Mouse (Mus musculus) forebrain, embryonic 14.5 days (tissue): ENCODE measurements around the gene Zdhhc14. TPM values are rescaled to one million over a fixed set of nuclear protein-coding genes. Genes with fewer than 3 reads are reported as not detected.
A peak's percentile ranks its signal among the peaks of the same experiment; 100 is the strongest.

ENCODE experiments used
- ATAC-seq: fragments of 200-750 bp; cut with Nextera tagmentation; 2 replicates; pipeline ENCODE4 v1.8.0; 2017; ENCODE audit warnings: mild to moderate bottlenecking, moderate library complexity
- DNase-seq: peaks from one replicate; pipeline ENCODE4 v3.0.0-alpha.2; 2015; ENCODE audit warnings: low spot score
- H3K27ac ChIP-seq: fragments of 300-500 bp; sonication (generic); 2 replicates; pipeline ENCODE4 v1.5.1; 2014; ENCODE audit warnings: low read depth, mild to moderate bottlenecking, control low read depth, low read length, moderate library complexity
- H3K27me3 ChIP-seq: fragments of 300-500 bp; sonication (generic); replicated peaks from 2 replicates; pipeline ENCODE4 v1.6.1; 2014; ENCODE audit warnings: low read length, control low read depth, mixed read lengths; ENCODE audit not compliant: control insufficient read depth, insufficient read depth
- H3K36me3 ChIP-seq: fragments of 300-500 bp; sonication (generic); 2 replicates; pipeline ENCODE4 v1.6.1; 2014; ENCODE audit warnings: low read length, control low read depth; ENCODE audit not compliant: control insufficient read depth, insufficient read depth
- H3K4me1 ChIP-seq: fragments of 300-500 bp; sonication (generic); 2 replicates; pipeline ENCODE4 v1.6.1; 2014; ENCODE audit warnings: antibody characterized with exemption, low read length, control low read depth; ENCODE audit not compliant: control insufficient read depth, insufficient read depth
- H3K4me2 ChIP-seq: fragments of 300-500 bp; sonication (generic); 2 replicates; pipeline ENCODE4 v1.6.1; 2014; ENCODE audit warnings: mild to moderate bottlenecking, control low read depth, low read length
- H3K4me3 ChIP-seq: fragments of 300-500 bp; sonication (generic); 2 replicates; pipeline ENCODE4 v1.5.1; 2014; ENCODE audit warnings: low read depth, low read length, control low read depth
- H3K9ac ChIP-seq: fragments of 300-500 bp; sonication (generic); 2 replicates; pipeline ENCODE4 v1.6.1; 2014; ENCODE audit warnings: mild to moderate bottlenecking, low read length, control low read depth, moderate library complexity
- H3K9me3 ChIP-seq: fragments of 300-500 bp; sonication (generic); replicated peaks from 2 replicates; pipeline ENCODE4 v1.6.1; 2016; ENCODE audit warnings: low read length, control low read depth, mixed read lengths; ENCODE audit not compliant: control insufficient read depth
- WGBS: fragments of 180-500 bp; shearing (Covaris S2); extraction: QIAGEN DNeasy Blood & Tissue Kit; methylation state at CpG from one replicate; pipeline ENCODE4 v1.1.7; 2014; 5-methylcytosine and 5-hydroxymethylcytosine counted together
- polyA plus RNA-seq: library from polyadenylated mRNA; unstranded; fragments of >200 nt; fragmentation: Nextera tagmentation; extraction: Ambion mirVana; gene quantifications from 2 replicates; pipeline ENCODE4 v1.2.1, GENCODE M21; 2014

Gene Zdhhc14
- polyA plus RNA-seq, 1 experiment from 2014 or later: 4.7 TPM

DNA sequence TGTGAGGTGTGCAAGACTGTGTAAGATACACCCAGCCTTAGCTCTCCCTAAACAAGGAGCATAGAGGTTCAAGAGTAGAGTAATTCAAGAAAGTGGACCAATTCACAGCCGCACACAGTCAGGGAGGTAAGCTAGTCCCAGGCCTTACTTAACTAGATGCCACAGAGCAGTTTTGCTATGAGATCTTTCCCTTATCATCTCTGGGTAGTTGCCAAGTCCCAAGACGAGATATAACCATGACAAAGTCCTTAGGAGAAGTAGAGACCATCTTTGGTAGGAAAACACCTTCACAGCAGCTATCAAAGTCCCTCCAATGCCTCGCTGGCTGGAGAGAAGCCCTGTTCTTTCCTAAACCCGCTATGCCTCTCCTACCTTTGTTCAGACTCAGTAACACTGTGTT lies 301.2 kb downstream of the Zdhhc14 start:
- Histone ChIP-seq H3K27ac (no peak overlapping the region), H3K4me2 (no peak overlapping the region), H3K4me1 (0 out of 2 replicates have a peak, but pooled peaks cover 5% of the 10 kb centered on the region), H3K9ac (no peak overlapping the region), H3K4me3 (no peak overlapping the region), H3K27me3 (no peaks in the 10 kb centered on the region), H3K36me3 (no peaks in the 10 kb centered on the region), H3K9me3 (no peaks in the 10 kb centered on the region)
- WGBS: 74% methylated on average over 4 of the region's 4 CpGs
- DNase-seq: no peak
- ATAC-seq: no peak

DNA sequence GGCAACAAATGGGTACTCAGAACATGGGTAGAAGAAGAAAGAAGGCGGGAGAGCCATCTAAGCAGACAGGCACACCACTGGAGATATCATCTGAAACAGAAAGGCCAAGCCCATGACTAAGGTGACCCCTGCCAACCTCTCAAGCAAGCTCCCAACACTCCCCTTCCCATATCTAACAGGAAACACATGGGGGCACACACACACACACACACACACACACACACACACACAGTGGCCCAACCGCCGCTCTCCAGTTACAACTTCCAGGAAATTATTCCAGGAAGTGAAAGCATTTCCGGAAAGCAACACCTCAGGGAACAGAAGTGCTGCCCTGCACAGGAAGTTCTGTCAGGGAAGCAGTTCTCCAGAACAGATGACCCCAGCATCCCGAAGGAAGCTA lies 301.9 kb downstream of the Zdhhc14 start:
- Histone ChIP-seq H3K9ac (no peak overlapping the region), H3K4me3 (no peak overlapping the region), H3K27ac (no peak overlapping the region), H3K9me3 (no peaks in the 10 kb centered on the region), H3K27me3 (no peaks in the 10 kb centered on the region), H3K4me2 (no peak overlapping the region), H3K4me1 (0 out of 2 replicates have a peak, but pooled peaks cover 5% of the 10 kb centered on the region), H3K36me3 (no peaks in the 10 kb centered on the region)
- 89% methylated on average over 5 of the region's 5 CpGs for WGBS
- no peak for DNase-seq
- ATAC-seq: no peak

DNA sequence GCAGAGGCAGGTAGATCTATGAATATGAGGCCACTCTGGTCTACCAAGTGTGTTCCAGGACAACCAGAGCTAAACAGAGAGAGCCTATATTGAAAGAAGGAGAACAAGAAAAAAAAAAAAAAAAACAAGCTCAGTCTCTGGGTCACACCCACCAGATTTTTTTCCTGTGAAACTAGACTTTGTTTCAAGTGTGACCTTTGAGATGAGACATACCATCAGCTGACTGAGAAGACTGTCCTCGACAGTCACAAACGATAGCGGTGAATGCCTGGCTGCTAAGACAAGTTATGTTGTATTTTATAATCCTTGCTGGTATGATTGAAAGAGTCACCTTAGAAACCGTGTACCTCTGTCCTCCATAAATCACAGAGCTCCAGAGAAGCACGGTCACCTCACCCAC lies 303.0 kb downstream of the Zdhhc14 start:
- 74% methylated on average over 5 of the region's 5 CpGs for WGBS
- DNase-seq: no peak
- ATAC-seq: no peak
- H3K27ac ChIP-seq: no peak overlapping the region
- 0 out of 2 replicates have a peak, but pooled peaks cover 5% of the 10 kb centered on the region for H3K4me1 ChIP-seq
- no peak overlapping the region for H3K4me3 ChIP-seq
- H3K4me2 ChIP-seq: no peak overlapping the region
- H3K9me3 ChIP-seq: no peaks in the 10 kb centered on the region
- H3K9ac ChIP-seq: no peak overlapping the region
- no peaks in the 10 kb centered on the region for H3K36me3 ChIP-seq
- H3K27me3 ChIP-seq: no peaks in the 10 kb centered on the region

DNA sequence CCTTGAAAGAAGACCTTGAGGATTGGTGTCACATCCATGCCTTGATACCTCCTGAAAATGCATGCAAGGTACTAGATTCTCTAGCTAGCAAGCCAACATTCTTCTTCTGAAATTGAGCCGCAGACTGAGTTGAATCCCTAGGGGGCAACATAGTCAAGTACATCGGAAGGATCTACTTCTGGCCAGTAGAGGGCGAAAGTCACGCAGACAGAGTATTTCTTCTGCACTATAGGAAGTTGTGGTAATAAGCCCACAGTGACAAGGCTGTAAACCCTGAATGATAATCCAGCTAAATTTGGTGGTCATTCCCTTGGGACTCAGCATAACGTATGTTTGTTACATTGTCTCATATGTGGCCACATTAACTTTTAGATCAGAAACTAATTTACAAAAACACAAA lies 303.5 kb downstream of the Zdhhc14 start:
- Histone ChIP-seq H3K4me3 (no peak overlapping the region), H3K4me1 (0 out of 2 replicates have a peak, but pooled peaks cover 5% of the 10 kb centered on the region), H3K9me3 (no peaks in the 10 kb centered on the region), H3K27ac (no peak overlapping the region), H3K27me3 (no peaks in the 10 kb centered on the region), H3K4me2 (no peak overlapping the region), H3K36me3 (no peaks in the 10 kb centered on the region), H3K9ac (no peak overlapping the region)
- peak; percentile 94 for DNase-seq
- peak; percentile 73 for ATAC-seq
- 2% methylated on average over 5 of the region's 5 CpGs for WGBS

DNA sequence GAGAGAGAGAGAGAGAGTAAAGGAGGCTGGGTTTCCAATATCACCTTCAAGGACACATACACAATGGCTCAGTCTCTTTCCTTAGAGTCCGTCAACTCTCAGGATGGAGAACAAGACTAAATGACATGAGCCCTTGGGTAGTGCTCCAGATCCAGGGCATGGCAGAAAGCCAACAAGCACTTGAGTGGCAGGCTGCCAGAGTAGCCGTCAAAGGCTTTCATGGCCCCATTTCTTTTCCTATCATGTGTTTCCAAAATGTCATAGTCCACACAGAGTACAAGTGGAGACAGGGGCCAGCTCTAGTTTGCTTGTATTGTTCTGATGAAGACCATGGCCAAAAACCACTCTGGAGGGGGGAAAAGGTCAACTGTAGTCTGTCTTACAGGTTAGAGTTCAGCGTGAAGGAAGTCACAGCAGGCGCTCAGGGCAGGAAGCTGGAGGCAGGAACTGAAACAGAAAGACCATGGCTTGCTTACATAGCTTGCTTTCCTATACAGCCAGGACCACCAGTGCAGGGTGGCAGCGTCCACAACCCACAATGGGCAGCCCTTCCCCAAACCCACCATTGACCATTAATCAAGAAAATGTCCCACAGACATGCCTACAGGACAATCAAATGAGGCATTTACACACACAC lies 304.9 kb downstream of the Zdhhc14 start:
- Histone ChIP-seq H3K9me3 (no peaks in the 10 kb centered on the region), H3K4me2 (no peak overlapping the region), H3K36me3 (no peaks in the 10 kb centered on the region), H3K27me3 (no peaks in the 10 kb centered on the region), H3K4me3 (no peak overlapping the region), H3K9ac (no peak overlapping the region), H3K27ac (no peak overlapping the region), H3K4me1 (0 out of 2 replicates have a peak, but pooled peaks cover 5% of the 10 kb centered on the region)
- 0 out of 2 replicates have a peak, but pooled peaks have one; percentile 20 for ATAC-seq
- 60% methylated on average over 5 of the region's 5 CpGs for WGBS
- DNase-seq: peak; percentile 39

DNA sequence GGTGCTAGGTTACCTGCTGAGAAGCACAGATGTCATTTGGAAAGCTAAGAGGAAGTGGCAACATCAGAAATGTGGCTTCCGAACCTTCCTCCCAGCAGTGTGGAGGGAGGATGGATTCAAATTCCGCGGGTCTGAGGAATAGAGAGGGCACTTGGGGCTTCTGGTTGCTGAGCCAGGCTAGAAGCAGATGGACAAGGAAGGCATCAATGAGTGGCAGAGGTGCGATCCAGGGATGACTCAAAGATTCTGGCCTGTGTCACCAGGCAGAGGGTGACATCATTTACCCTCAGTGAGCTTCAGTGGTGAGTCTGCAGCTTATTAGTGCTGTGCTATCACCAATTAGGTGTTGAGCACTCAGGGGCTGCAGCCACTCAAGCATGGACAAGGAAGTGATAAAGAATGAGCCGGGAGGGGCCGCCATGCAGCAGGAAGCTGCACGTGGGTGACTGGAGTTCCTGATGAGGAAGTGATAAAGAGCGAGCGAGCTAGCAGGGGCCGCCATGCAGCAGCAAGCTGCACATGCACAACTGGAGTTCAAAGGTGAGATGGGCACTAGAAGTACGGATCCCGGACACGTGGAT lies 306.0 kb downstream of the Zdhhc14 start:
- 71% methylated on average over 13 of the region's 13 CpGs for WGBS

DNA sequence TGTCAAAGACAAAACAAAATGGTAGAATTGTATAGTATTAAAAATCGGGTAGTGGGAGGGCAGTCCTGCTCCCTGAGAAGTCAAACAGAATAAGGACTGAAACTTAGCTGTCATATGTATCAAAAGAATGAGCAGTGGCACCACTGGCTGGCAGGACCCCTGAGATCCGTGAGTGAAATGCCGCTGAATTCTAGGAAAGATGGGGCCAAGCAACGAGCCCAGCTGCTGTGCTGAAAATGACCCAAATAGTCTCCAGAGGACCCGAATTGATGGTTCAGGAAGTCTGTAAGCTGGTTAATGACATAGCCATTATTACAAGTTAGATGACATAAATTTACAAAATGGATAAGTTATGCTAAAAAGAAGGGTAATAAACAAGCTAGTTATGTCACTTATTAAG lies 306.5 kb downstream of the Zdhhc14 start:
- Histone ChIP-seq H3K27ac (no peak overlapping the region), H3K27me3 (no peaks in the 10 kb centered on the region), H3K36me3 (no peaks in the 10 kb centered on the region), H3K9ac (no peak overlapping the region), H3K4me1 (0 out of 2 replicates have a peak, but pooled peaks cover 5% of the 10 kb centered on the region), H3K4me3 (no peak overlapping the region), H3K4me2 (no peak overlapping the region), H3K9me3 (no peaks in the 10 kb centered on the region)
- DNase-seq (no peak), ATAC-seq (no peak)
- WGBS: 80% methylated on average over 5 of the region's 5 CpGs

More for the DNA sequence above, 306.0 kb downstream of the Zdhhc14 start:
- Histone ChIP-seq H3K27ac (no peak overlapping the region), H3K9me3 (no peaks in the 10 kb centered on the region), H3K4me1 (0 out of 2 replicates have a peak, but pooled peaks cover 5% of the 10 kb centered on the region), H3K36me3 (no peaks in the 10 kb centered on the region), H3K9ac (no peak overlapping the region), H3K4me3 (no peak overlapping the region), H3K27me3 (no peaks in the 10 kb centered on the region), H3K4me2 (no peak overlapping the region)
- ATAC-seq (no peak), DNase-seq (no peak)

DNA sequence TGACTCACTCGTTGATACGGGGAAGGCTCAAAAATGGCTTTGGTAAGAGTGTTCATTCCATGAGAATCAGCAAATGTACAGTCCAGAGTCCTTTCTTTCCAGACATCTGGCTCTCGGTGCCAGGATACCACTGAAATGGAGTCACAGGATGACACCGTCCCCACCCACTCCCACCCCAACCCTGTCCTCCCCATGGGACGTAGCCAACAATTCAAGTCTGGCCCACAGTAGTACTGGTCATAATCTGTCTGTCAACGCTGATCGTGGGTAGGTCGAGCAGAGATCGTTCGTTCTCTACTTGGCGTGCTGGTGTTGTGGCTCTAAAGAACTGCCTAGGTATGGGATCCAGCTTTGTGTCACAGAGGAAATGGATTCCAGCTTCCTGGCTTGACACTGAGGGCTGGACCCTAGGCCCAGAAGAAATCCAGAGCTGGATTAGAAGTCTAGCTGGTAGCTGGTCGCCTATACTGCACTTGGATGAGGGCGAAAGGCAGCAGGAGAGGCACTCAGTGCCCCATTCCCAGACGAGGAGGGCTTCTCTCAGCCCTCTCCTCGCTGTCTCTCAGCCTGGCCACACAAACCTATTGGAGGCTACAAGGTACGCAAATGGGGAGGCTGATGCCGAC lies 307.2 kb downstream of the Zdhhc14 start:
- Histone ChIP-seq H3K4me2 (no peak overlapping the region), H3K4me1 (0 out of 2 replicates have a peak, but pooled peaks cover 5% of the 10 kb centered on the region), H3K9ac (no peak overlapping the region), H3K27me3 (no peaks in the 10 kb centered on the region), H3K27ac (no peak overlapping the region), H3K9me3 (no peaks in the 10 kb centered on the region), H3K4me3 (no peak overlapping the region), H3K36me3 (no peaks in the 10 kb centered on the region)
- 90% methylated on average over 17 of the region's 17 CpGs for WGBS
- no peak for ATAC-seq
- no peak for DNase-seq

DNA sequence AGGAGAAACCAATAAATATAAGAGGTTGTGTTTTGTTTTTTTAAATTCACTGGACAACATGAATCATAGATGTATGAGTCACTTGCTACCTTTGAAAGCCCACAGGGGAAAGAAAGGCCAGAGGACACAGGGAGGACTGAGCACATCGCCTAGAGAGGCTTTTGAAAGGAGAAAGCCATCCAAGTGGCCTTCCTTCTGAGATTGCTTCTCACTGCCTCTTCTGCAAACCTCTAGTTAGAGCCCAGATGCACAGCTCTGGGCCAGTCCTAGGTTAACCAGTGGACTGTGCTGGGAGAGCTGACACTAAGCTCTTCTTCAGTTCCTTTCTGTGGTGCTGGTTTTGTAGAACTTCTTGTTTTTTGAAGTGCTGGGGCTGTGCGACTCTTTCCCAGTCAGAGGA lies 307.9 kb downstream of the Zdhhc14 start:
- 77% methylated on average over 2 of the region's 2 CpGs for WGBS
- Histone ChIP-seq H3K4me1 (0 out of 2 replicates have a peak, but pooled peaks cover 5% of the 10 kb centered on the region), H3K9ac (no peak overlapping the region), H3K36me3 (no peaks in the 10 kb centered on the region), H3K4me3 (no peak overlapping the region), H3K27ac (no peak overlapping the region), H3K9me3 (no peaks in the 10 kb centered on the region), H3K4me2 (no peak overlapping the region), H3K27me3 (no peaks in the 10 kb centered on the region)
- ATAC-seq: no peak
- DNase-seq: no peak
